Mouse (Mus musculus) hindbrain, embryonic 15.5 days (tissue): ENCODE results near the gene Aph1a. TPM values are rescaled to one million over a fixed set of nuclear protein-coding genes. Genes with fewer than 3 reads are reported as not detected.

Source experiments
- ATAC-seq: fragments of 200-750 bp; cut with Nextera tagmentation; 2 replicates; pipeline ENCODE4 v1.8.0; 2017; ENCODE audit warnings: low read depth, moderate number of reproducible peaks, moderate TSS enrichment; ENCODE audit not compliant: low FRiP score
- H3K27ac ChIP-seq: fragments of 300-500 bp; sonication (generic); replicated peaks from 2 replicates; pipeline ENCODE4 v1.5.1; 2015; ENCODE audit warnings: mild to moderate bottlenecking, inconsistent platforms
- H3K27me3 ChIP-seq: fragments of 300-500 bp; sonication (generic); 2 replicates; pipeline ENCODE4 v1.6.1; 2015; ENCODE audit warnings: control low read depth, inconsistent platforms
- H3K36me3 ChIP-seq: fragments of 300-500 bp; sonication (generic); 2 replicates; pipeline ENCODE4 v1.6.1; 2015; ENCODE audit warnings: control low read depth, inconsistent platforms
- H3K4me1 ChIP-seq: fragments of 300-500 bp; sonication (generic); replicated peaks from 2 replicates; pipeline ENCODE4 v1.6.1; 2015; ENCODE audit warnings: control low read depth, inconsistent platforms
- H3K4me2 ChIP-seq: fragments of 300-500 bp; sonication (generic); 2 replicates; pipeline ENCODE4 v1.6.1; 2015; ENCODE audit warnings: moderate library complexity, mild to moderate bottlenecking, inconsistent platforms
- H3K4me3 ChIP-seq: fragments of 300-500 bp; sonication (generic); 2 replicates; pipeline ENCODE4 v1.5.1; 2015; ENCODE audit warnings: mild to moderate bottlenecking, inconsistent platforms
- H3K9ac ChIP-seq: fragments of 300-500 bp; sonication (generic); 2 replicates; pipeline ENCODE4 v1.6.1; 2015; ENCODE audit warnings: inconsistent platforms
- H3K9me3 ChIP-seq: fragments of 300-500 bp; sonication (generic); 2 replicates; pipeline ENCODE4 v1.6.1; 2016; ENCODE audit warnings: control low read depth, inconsistent platforms
- WGBS: fragments of 180-500 bp; shearing (Covaris S2); methylation state at CpG from one replicate; pipeline ENCODE4 v1.1.7; 2015; 5-methylcytosine and 5-hydroxymethylcytosine counted together
- polyA plus RNA-seq: library from polyadenylated mRNA; unstranded; fragments of >200 nt; fragmentation: Nextera tagmentation; extraction: Ambion mirVana; gene quantifications from 2 replicates; pipeline ENCODE4 v1.2.1, GENCODE M21; 2015

Aph1a gene
- polyA plus RNA-seq, 1 experiment from 2014 or later = 34.9 TPM

DNA sequence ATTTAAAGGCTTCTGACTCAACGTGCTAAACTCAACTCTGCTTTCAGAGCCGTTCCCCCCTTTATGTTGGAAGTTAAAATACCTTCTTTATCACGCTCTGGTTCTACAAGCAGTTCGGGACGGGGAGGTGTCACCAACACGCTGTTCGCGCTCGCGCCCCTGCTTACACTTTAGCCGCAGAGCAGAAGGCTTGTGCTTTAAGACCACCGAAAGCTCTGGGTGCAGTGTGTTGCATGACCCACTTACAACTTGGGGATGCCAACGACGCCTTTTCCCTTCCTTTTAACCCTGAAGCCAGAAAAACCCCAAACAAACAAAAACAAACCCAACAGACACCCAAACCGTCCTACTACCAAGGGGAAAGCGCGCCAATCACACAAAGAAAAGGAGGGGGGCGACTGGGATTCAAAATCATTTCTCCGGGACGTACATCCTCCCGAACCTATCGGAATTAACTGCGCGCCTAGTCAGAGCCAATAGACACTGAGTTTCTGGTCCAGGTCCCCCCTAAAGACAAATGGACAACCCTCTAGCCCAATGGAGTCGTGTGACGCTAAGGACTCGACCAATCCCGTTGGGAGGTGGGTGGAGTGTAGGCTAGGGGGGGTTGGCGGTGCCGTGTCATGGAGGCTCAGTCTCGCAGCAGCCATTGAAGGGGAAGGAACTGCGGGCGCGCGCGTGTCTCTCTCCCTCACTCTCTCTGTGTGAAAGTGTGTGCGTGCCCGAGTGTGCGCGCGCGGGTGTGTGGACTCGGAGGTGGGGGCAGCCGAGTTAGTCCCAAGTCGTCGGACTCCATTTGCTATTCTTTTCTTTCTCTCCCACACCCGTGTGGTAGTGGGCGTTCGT, 35.1 kb downstream of the Aph1a start, which contains the start of gene Anp32e:
TSS of gene Anp32e (plus strand) at position 589 of the 846 bp plus-strand sequence.
- Histone ChIP-seq H3K9ac (peak within 1 kb of the TSS; percentile 63), H3K4me1 (peaks cover 11% of the 10 kb centered on the region), H3K9me3 (no peaks in the 10 kb centered on the region), H3K4me2 (peak within 1 kb of the TSS; percentile 88), H3K27ac (peak within 1 kb of the TSS; percentile 88), H3K4me3 (peak within 1 kb of the TSS; percentile 97), H3K36me3 (peaks cover 1% of the 10 kb centered on the region; the same call in 1 of the 2 replicates), H3K27me3 (no peaks in the 10 kb centered on the region)
- WGBS = under 1% methylated on average over 47 of the region's 49 CpGs
- peak; percentile 100 for ATAC-seq

- under 1% methylated on average over 103 of the region's 105 CpGs for WGBS
- no peaks in the 10 kb centered on the region for H3K9me3 ChIP-seq
- H3K4me2 ChIP-seq = peak overlapping the region; percentile 88
- no peaks in the 10 kb centered on the region for H3K27me3 ChIP-seq
- no peak for ATAC-seq
- H3K36me3 ChIP-seq = peaks cover 11% of the 10 kb centered on the region
- H3K4me3 ChIP-seq = peak overlapping the region; percentile 97
- peak overlapping the region; percentile 63 for H3K9ac ChIP-seq
- H3K27ac ChIP-seq = peak overlapping the region; percentile 88
- H3K4me1 ChIP-seq = peaks cover 11% of the 10 kb centered on the region
These were observed 36.1 kb downstream of the Aph1a start for GRCm38 (mm10) chr3:95929581-95930470.

DNA sequence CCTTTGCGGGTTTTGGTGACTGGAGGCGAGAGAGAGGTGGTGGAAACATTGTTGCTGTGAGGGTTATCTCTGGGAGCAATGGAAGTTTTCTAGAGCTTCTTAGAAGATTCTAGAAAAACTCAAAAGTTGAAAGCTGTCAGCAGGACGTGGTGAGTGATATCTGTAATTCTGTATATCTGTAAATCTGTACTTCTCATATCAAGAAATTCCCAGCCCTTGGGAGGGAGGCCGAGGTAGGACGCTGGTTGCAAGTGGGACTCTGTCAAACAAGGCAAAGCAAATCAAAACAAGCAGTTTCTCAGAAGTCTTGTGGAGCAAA, 36.7 kb downstream of the Aph1a start:
- no peak for ATAC-seq
- H3K9me3 ChIP-seq = no peaks in the 10 kb centered on the region
- H3K4me1 ChIP-seq = peaks cover 11% of the 10 kb centered on the region
- H3K27ac ChIP-seq = peak overlapping the region; percentile 88; the same call in 1 of the 2 replicates
- peak overlapping the region; percentile 88 for H3K4me2 ChIP-seq
- H3K4me3 ChIP-seq = peak overlapping the region; percentile 97
- H3K27me3 ChIP-seq = no peaks in the 10 kb centered on the region
- peaks cover 17% of the 10 kb centered on the region for H3K36me3 ChIP-seq
- peak overlapping the region; percentile 63 for H3K9ac ChIP-seq
- WGBS = 2% methylated on average over 5 of the region's 5 CpGs

DNA sequence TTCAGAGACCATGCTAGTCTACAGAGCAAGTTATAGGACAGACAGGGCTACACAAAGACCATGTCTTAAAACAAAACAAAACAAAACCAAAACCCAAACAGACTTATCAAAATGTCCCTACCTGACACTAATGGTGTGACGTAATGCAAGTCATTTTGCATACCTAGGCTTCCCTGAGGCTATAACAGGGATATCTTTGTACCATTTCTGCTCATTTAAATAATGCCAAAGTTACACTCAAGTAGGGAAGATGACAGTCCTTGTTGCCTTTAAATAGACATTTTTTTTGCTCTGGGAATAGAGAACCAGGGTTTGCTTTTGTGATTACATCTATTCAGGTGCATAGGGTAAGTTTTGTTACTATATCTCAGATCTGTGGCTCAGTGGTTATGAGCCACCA, 37.7 kb downstream of the Aph1a start:
- Histone ChIP-seq H3K27me3 (no peaks in the 10 kb centered on the region), H3K9ac (no peak overlapping the region), H3K4me1 (peaks cover 11% of the 10 kb centered on the region), H3K27ac (no peak overlapping the region), H3K36me3 (peaks cover 17% of the 10 kb centered on the region), H3K9me3 (no peaks in the 10 kb centered on the region), H3K4me3 (no peak overlapping the region), H3K4me2 (no peak overlapping the region)
- 92% methylated on average over 1 of the region's 1 CpGs for WGBS
- ATAC-seq = no peak

- H3K36me3 ChIP-seq = peaks cover 20% of the 10 kb centered on the region
- no peak overlapping the region for H3K9ac ChIP-seq
- WGBS = 40% methylated on average over 1 of the region's 1 CpGs
- no peak for ATAC-seq
- no peaks in the 10 kb centered on the region for H3K27me3 ChIP-seq
- no peak overlapping the region for H3K4me3 ChIP-seq
- H3K4me1 ChIP-seq = peaks cover 11% of the 10 kb centered on the region
- no peak overlapping the region for H3K27ac ChIP-seq
- H3K4me2 ChIP-seq = no peak overlapping the region
- H3K9me3 ChIP-seq = no peaks in the 10 kb centered on the region
These were observed 38.4 kb downstream of the Aph1a start for GRCm38 (mm10) chr3:95932157-95932556.

DNA sequence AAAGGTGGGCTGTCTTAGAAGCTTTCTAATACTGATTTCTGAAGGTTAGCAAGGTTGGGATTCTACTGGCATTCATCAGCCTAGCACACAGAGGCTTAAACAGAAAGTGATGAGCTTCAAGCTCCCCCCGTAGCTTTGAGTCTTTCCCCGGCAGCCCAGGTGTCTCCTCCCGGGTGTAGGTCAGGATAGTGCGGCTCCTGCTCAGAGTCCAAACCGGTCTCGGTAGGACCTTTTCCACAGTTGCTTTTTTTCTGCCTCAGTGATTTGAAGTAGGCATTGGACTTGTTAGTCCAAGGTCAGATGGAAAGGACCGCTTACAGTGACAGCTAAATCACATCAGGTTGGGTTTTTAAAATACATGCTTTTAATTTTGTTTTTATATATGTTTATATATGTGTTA, 38.8 kb downstream of the Aph1a start:
- H3K27ac ChIP-seq = no peak overlapping the region
- H3K9me3 ChIP-seq = no peaks in the 10 kb centered on the region
- no peak overlapping the region for H3K4me3 ChIP-seq
- H3K36me3 ChIP-seq = peaks cover 24% of the 10 kb centered on the region
- ATAC-seq = no peak
- H3K9ac ChIP-seq = no peak overlapping the region
- H3K4me2 ChIP-seq = no peak overlapping the region
- 93% methylated on average over 7 of the region's 7 CpGs for WGBS
- no peaks in the 10 kb centered on the region for H3K27me3 ChIP-seq
- H3K4me1 ChIP-seq = peaks cover 11% of the 10 kb centered on the region

GRCm38 (mm10) chr3:95933111-95933750, 39.5 kb downstream of the Aph1a start:
- H3K4me2 ChIP-seq = no peak overlapping the region
- H3K9ac ChIP-seq = no peak overlapping the region
- no peaks in the 10 kb centered on the region for H3K27me3 ChIP-seq
- no peak for ATAC-seq
- no peaks in the 10 kb centered on the region for H3K9me3 ChIP-seq
- H3K4me1 ChIP-seq = peaks cover 11% of the 10 kb centered on the region
- no peak overlapping the region for H3K4me3 ChIP-seq
- 96% methylated on average over 7 of the region's 7 CpGs for whole genome bisulfite sequencing
- H3K27ac ChIP-seq = no peak overlapping the region
- peaks cover 30% of the 10 kb centered on the region for H3K36me3 ChIP-seq

DNA sequence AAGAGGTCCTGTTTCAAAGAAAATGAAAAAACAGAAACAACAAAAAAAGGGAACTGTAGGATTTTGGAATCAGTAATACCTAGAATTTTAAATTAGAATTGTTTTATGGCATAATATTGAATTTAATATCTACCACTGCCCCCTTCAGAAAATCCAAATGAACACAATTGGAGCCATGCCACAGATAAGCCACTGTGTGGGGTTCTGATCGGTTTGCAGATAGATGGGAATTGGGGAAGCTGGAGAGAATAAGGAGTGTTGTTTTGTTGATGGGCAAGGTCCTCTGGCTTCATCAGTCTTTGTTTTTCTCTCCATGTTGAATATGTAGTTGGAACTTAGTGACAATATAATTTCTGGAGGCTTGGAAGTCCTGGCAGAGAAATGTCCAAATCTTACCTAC, 40.7 kb downstream of the Aph1a start:
- H3K4me3 ChIP-seq = no peak overlapping the region
- 93% methylated on average over 1 of the region's 1 CpGs for WGBS
- H3K36me3 ChIP-seq = peaks cover 43% of the 10 kb centered on the region

DNA sequence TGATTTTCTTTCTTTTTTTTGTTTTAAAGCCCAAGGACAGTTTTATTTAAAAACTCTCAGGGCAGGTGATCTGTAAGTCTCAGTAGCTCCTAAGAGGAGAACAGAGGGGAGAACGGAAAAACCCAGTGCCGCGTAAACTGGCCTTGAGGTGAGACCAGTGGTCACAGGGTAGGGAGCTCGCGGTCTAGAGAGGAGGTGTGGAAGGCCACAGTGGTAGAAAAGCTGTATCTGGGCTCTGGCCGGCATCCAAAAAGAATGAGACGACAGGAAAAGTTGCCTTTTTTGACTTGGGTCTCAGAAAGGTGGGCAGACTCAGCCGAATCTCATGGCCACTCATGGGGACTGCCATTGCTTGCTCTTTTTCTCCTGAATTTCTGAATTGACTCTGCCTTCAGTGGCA, 44.4 kb downstream of the Aph1a start:
- WGBS = 96% methylated on average over 8 of the region's 8 CpGs
- H3K9ac ChIP-seq = no peak overlapping the region
- H3K4me1 ChIP-seq = no peaks in the 10 kb centered on the region
- no peak overlapping the region for H3K27ac ChIP-seq
- H3K4me3 ChIP-seq = no peak overlapping the region
- no peaks in the 10 kb centered on the region for H3K9me3 ChIP-seq
- H3K36me3 ChIP-seq = peaks cover 70% of the 10 kb centered on the region
- no peak overlapping the region for H3K4me2 ChIP-seq
- ATAC-seq = no peak
- H3K27me3 ChIP-seq = no peaks in the 10 kb centered on the region

More for the DNA sequence above, 40.7 kb downstream of the Aph1a start:
- Histone ChIP-seq H3K27me3 (no peaks in the 10 kb centered on the region), H3K27ac (no peak overlapping the region), H3K4me1 (peaks cover 11% of the 10 kb centered on the region), H3K4me2 (no peak overlapping the region), H3K9me3 (no peaks in the 10 kb centered on the region), H3K9ac (no peak overlapping the region)
- no peak for ATAC-seq

GRCm38 (mm10) chr3:95938835-95939234, 45.1 kb downstream of the Aph1a start:
- Histone ChIP-seq H3K9ac (no peak overlapping the region), H3K36me3 (peaks cover 70% of the 10 kb centered on the region), H3K27ac (no peak overlapping the region), H3K4me1 (no peaks in the 10 kb centered on the region), H3K27me3 (no peaks in the 10 kb centered on the region), H3K4me3 (no peak overlapping the region), H3K4me2 (no peak overlapping the region), H3K9me3 (no peaks in the 10 kb centered on the region)
- ATAC-seq = no peak
- WGBS = 94% methylated on average over 15 of the region's 15 CpGs

DNA sequence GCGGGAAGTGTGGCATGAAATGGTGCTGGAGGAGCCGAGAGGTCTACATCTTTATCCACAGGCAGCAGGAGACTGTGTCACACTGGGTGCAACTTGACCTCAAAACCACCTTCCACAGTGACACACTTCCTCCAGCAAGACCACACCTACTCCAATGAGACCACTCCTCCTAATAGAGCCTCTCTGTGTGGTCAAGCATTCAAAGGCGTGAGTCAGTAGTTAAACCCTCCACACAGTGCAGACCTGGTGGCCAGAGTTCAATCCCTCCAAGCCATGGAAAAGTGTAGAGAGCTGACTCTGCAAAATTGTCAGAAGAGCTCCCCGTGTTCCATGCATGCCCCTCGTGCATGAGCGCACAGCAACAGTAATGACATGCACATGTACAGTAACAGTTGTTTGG, 49.0 kb downstream of the Aph1a start:
- Histone ChIP-seq H3K4me3 (no peak overlapping the region), H3K4me2 (no peak overlapping the region), H3K9me3 (no peaks in the 10 kb centered on the region), H3K36me3 (peaks cover 54% of the 10 kb centered on the region), H3K4me1 (no peaks in the 10 kb centered on the region), H3K27ac (no peak overlapping the region), H3K27me3 (no peaks in the 10 kb centered on the region), H3K9ac (no peak overlapping the region)
- WGBS = 88% methylated on average over 6 of the region's 6 CpGs
- ATAC-seq = no peak

DNA sequence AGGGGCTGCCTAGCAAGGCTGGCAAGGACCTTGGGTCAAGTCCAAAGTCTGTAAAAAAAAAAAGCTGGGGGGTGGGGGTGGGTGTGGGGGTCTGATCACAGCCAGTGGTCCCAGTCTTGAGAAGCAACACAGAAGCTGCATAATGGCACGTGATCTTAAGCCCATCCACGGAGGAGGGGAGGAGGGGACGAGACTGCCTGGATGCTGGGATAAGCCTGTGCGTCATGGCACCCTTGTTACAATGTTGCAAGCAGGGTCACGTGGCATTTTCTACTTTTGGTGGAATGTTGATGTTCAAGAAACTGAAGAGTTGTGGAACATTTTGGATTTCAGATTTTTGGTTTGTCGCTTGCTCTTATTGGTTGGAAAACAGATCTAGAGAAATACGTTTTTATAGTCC, 49.5 kb downstream of the Aph1a start:
- WGBS = 93% methylated on average over 7 of the region's 7 CpGs
- H3K36me3 ChIP-seq = peaks cover 49% of the 10 kb centered on the region
- H3K27me3 ChIP-seq = no peaks in the 10 kb centered on the region
- no peak for ATAC-seq
- H3K4me1 ChIP-seq = no peaks in the 10 kb centered on the region
- H3K4me2 ChIP-seq = no peak overlapping the region
- no peaks in the 10 kb centered on the region for H3K9me3 ChIP-seq
- no peak overlapping the region for H3K27ac ChIP-seq
- no peak overlapping the region for H3K9ac ChIP-seq
- H3K4me3 ChIP-seq = no peak overlapping the region
